Mouse (Mus musculus) liver (tissue): ENCODE results near the gene Sipa1.
A peak's percentile ranks its signal among the peaks of the same experiment; 100 is the strongest.
"Not testable (repeated sequence)": the region's sequence is repeated elsewhere in the genome, so short reads cannot be mapped to it uniquely, and the experiment has no call there.

Experiments used
- DNase-seq: peaks from one replicate; pipeline ENCODE4 v3.0.0-alpha.2; 2020; ENCODE audit warnings: mixed read lengths

The Sipa1 gene

GRCm38 (mm10) chr19:5662981-5663913 lies at the start of gene Sipa1:
Sipa1 (minus strand) TSS chr19:5663707.
- DNase-seq: peak; percentile 98

DNA sequence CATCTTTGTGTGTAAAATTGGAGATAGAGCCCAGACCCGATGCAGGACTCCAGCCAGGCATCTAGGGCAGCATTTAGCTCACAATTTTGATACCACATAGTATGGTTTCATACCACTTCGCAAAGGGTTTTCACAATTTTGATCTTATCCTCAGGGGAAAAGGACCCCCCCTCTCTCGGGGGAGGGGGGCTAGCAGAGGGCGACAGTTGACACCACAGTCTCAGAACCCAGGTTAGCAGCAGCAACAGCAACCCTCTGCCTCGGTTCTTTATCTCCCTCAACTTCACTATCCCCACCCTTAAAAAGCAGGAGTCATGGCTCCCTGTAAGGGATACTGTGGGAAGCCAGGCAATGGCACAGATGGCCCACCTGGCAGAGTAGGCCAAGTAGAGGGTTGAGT lies 49.7 kb upstream of the Sipa1 start:
- DNase-seq: no peak

- no peak for DNase-seq
Observed at GRCm38 (mm10) chr19:5711907-5712460, 48.5 kb upstream of the Sipa1 start.

DNA sequence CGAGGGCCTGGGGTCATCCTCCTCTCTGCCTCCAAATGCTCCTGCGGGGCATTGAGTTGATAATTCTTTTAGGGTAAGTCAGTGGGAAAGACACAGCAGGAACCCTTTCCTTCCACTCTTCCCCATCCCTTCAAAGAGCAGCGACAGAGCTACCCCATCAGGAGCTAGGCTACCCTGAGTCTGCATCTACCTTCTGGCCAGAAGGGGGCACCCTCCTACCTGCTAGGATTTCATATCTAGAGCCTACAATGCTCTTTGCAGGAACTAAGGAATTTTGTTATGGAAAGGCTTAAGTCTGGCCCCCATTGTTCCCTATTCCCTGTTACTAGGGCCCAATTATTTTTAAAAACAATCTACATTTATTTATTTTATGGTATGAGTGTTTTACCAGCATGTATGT lies 47.7 kb upstream of the Sipa1 start:
- peak; percentile 76 for DNase-seq

- DNase-seq: no peak
Observed at GRCm38 (mm10) chr19:5710581-5710980, 47.1 kb upstream of the Sipa1 start.

GRCm38 (mm10) chr19:5710068-5710467 lies 46.6 kb upstream of the Sipa1 start:
- no peak for DNase-seq

GRCm38 (mm10) chr19:5704801-5705571 lies 41.5 kb upstream of the Sipa1 start:
- peak; percentile 83 for DNase-seq

- DNase-seq: peak; percentile 76
Observed at GRCm38 (mm10) chr19:5704163-5704800, 40.8 kb upstream of the Sipa1 start, which contains the start of gene Kcnk7. Kcnk7 (plus strand) TSS chr19:5704367.

GRCm38 (mm10) chr19:5695849-5696462 lies 32.4 kb upstream of the Sipa1 start:
- no peak for DNase-seq

- no peak for DNase-seq
Observed at GRCm38 (mm10) chr19:5693801-5694200, 30.3 kb upstream of the Sipa1 start.

DNA sequence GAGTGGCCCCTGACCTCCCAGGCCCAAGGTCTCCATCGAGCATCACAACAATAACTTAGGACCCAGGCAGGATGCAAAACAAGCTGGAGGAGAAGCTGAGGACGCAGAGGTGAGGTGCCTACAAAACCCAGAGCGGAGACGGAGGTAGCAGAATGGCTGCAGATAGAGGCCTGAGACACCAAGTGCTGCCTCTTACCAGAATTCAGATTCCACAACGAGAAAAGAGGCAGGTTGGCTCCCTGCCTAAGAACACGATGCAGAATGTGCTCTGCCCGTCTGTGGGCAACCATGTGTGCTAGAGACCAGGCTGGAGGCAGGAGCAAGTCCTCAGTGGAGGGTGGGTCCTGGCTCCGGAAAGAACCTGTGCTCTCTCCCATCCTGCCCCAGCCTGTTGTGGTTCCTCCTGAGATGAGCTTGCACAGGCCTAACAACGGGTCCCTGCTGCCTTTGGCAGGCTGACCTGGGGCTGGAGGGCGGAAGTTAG lies 29.4 kb upstream of the Sipa1 start:
- DNase-seq: no peak

- peak; percentile 38 for DNase-seq
Observed at GRCm38 (mm10) chr19:5692086-5692912, 28.8 kb upstream of the Sipa1 start.

DNA sequence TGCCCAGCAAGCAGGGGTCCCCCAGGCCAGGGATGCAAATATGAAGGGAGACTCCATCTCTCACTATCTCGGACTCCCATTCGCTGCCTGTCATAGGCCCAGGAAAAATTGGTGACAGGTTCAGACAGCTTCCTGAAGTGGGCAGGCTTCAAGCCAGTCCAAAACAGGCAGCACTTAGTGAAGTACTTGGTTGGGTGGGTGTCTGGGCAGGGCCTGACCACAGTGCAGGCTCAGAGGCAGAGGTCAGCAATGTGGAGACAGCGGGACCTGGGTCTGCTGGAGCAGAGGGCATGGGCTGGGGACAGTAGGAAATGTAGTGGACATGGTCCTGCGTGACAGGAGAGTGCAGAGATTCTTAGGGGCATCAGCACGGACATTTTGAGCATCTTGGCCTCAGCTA lies 28.1 kb upstream of the Sipa1 start:
- DNase-seq: no peak

GRCm38 (mm10) chr19:5690343-5690735 lies 26.8 kb upstream of the Sipa1 start:
- DNase-seq: no peak

GRCm38 (mm10) chr19:5689565-5690342 lies 26.2 kb upstream of the Sipa1 start:
- DNase-seq: peak; percentile 92

DNA sequence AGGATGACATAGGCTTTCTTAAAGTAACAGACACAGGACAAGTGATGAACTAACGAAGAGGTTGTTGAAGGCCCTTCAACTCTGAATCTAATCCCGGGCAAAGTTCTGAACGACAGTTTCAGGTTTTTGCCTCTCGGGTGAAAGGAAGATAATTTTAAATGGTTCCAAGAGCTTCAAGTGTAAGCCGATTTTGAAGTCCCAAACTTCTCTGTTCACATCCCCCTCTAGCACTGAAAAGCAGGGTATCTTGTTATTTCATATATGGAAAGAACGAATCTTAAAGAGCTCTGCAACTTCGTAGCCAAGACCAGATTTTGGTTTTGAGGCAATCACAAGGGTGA lies 25.6 kb upstream of the Sipa1 start:
- DNase-seq: no peak

DNA sequence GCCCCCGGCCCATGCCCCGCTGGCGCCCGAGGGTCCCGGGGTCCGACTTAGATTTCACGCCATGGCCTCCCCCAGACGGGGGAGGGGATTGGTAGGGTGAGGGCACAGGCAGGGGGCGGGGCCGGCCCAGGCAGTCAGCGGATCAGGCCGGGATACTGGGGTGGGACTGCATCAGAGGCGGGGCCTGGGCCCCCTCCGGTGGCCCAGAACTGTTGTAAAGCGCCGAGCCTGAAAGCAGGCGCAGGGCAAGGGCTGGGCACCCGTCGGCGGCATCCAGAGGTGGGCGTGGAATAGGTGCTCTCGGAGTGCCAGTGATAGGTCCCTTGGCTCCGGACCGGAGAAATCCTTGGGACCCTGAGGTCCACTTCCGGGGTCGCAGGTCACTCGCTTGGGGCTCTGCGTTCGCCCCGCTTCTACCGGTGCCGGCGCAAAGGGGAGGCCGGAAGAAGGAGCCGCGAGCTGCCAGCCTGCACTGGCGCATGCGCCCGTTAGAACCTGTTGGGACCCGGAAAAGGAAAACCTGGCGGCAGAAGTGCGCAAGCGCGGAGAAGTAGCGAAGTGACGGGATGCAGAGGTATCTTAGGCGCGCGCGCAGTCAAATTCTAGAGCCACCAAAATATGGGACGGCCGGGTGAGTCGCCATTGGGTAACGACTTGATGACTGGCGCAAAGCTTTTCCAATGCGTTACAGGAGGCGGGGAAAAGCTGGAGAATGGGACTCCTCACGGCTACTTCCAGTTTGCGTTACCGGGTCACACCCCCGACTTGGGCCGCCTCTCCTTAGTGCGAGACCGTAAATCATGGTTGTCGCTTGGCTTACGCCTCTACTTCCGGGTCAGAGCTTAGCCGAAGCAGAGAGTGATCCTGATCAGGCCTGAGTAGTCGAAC lies 24.9 kb upstream of the Sipa1 start, which contains the start of the genes Map3k11 and Pcnx3:
Map3k11 (plus strand) TSS at position 543 of the 888 bp plus-strand sequence.
Pcnx3 (minus strand) TSS at position 709 of the 888 bp plus-strand sequence.
- peak; percentile 96 for DNase-seq

DNA sequence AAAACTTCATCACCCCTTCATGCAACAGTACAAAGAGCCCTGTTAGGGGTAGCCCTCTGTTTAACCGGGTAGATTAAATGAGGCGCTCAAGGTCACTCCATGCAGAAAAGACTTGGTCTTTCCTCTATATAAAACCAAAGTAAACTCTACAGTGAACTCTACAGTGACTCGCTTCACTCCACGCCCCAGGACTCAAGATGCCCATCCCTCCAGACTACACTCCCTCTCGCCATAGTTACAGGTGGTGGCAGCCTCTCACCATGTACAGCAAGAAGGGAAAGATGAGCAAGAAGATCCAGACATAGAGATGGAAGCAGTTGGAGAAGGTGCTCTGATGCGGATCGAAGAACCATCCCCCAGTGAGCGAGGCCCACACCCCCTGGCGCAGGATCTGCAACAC lies 24.2 kb upstream of the Sipa1 start:
- no peak for DNase-seq

DNA sequence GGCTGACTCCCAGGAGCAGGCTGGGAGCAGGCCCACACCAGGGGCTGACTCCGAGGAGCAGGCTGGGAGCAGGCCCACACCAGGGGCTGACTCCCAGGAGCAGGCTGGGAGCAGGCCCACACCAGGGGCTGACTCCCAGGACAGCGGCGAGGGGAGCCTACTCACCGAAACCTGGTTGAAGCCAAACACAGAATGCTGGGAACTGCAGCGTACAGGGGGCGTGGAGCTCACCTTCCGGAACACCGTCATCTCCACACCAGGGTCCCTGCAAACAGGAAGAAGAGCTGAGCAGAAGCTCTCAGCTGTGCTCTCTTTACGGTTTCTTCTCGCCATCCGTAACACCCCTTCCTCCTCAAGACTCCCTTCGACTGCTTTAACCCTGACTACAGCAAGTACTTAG lies 23.4 kb upstream of the Sipa1 start:
- not testable (repeated sequence) for DNase-seq
